Mouse (Mus musculus): ENCODE data around the gene Rps27l.

The Rps27l gene

GRCm38 (mm10) chr9:66917216-66917891 is 28.5 kb upstream of the Rps27l start:
- ChIA-PET CTCF (interaction anchor here in 1 of 4 experiments (0.6 kb wide), 1 partner anchor 129 kb away, joined by 6 read pairs; no protein-coding TSS in a partner anchor), POLR2A (interaction anchor here in 1 of 4 experiments (0.7 kb wide), 1 partner anchor 346 kb away, joined by 3 read pairs; no protein-coding TSS in a partner anchor)

- POLR2A ChIA-PET = interaction anchor here in 1 of 4 experiments (1.7 kb wide), 1 partner anchor 8 kb away, joined by 4 read pairs; no protein-coding TSS in a partner anchor
- CTCF ChIA-PET = interaction anchor here in 1 of 4 experiments (0.6 kb wide), 1 partner anchor 129 kb away, joined by 6 read pairs; no protein-coding TSS in a partner anchor
Observed at GRCm38 (mm10) chr9:66917892-66918255, 28.0 kb upstream of the Rps27l start.

GRCm38 (mm10) chr9:66918672-66919330 is 27.1 kb upstream of the Rps27l start:
- POLR2A ChIA-PET = interaction anchor here in 2 of 4 experiments (0.6 to 2.4 kb wide), 8 partner anchors 9 to 117 kb away, joined by 3 to 16 read pairs (median 4); partner anchors contain the start of genes Rps27l (in 2 of the 2) and Aph1c (in 1 of the 2)

GRCm38 (mm10) chr9:66919382-66919971 is 26.4 kb upstream of the Rps27l start, which contains the start of gene Rab8b:
Gene Rab8b (minus strand): TSS chr9:66919687.
- CTCF ChIA-PET = interaction anchor here in 3 of 4 experiments (0.6 to 1.6 kb wide), 9 partner anchors 19 to 1892 kb away, joined by 3 to 5 read pairs (median 3); no protein-coding TSS in a partner anchor
- POLR2A ChIA-PET = interaction anchor here in 3 of 4 experiments (0.6 to 2.4 kb wide), 17 partner anchors 10 to 407 kb away, joined by 3 to 16 read pairs (median 4); partner anchors contain the start of genes Rps27l (in 3 of the 3), Aph1c (in 1 of the 3), Fbxl22 (in 1 of the 3) and Lactb (in 1 of the 3)

More at GRCm38 (mm10) chr9:66918672-66919330, 27.1 kb upstream of the Rps27l start:
- CTCF ChIA-PET = interaction anchor here in 2 of 4 experiments (0.6 to 1.4 kb wide), 4 partner anchors 20 to 125 kb away, joined by 3 to 5 read pairs (median 4); no protein-coding TSS in a partner anchor

GRCm38 (mm10) chr9:66919981-66920380 is 25.9 kb upstream of the Rps27l start:
- CTCF ChIA-PET = interaction anchor here (0.6 to 1.6 kb wide), 12 partner anchors 19 to 1892 kb away, joined by 3 to 5 read pairs (median 4); no protein-coding TSS in a partner anchor
- POLR2A ChIA-PET = interaction anchor here in 3 of 4 experiments (0.6 to 2.4 kb wide), 16 partner anchors 10 to 1234 kb away, joined by 3 to 16 read pairs (median 4); partner anchors contain the start of genes Rps27l (in 3 of the 3), Aph1c (in 1 of the 3), Fbxl22 (in 1 of the 3) and Lactb (in 1 of the 3)

GRCm38 (mm10) chr9:66920488-66921279 is 25.2 kb upstream of the Rps27l start:
- CTCF ChIA-PET = interaction anchor here in 3 of 4 experiments (0.6 to 1.6 kb wide), 11 partner anchors 9 to 1238 kb away, joined by 3 to 5 read pairs (median 4); no protein-coding TSS in a partner anchor
- POLR2A ChIA-PET = interaction anchor here in 3 of 4 experiments (0.6 to 2.4 kb wide), 14 partner anchors 11 to 1235 kb away, joined by 3 to 16 read pairs (median 4); partner anchors contain the start of genes Rps27l (in 3 of the 3), Aph1c (in 1 of the 3), Fbxl22 (in 1 of the 3) and Lactb (in 1 of the 3)

GRCm38 (mm10) chr9:66922076-66922475 is 23.8 kb upstream of the Rps27l start:
- ChIA-PET POLR2A (no interaction called here), CTCF (no interaction called here)

- POLR2A ChIA-PET = no interaction called here
- CTCF ChIA-PET = interaction anchor here in 1 of 4 experiments (1.4 kb wide), 1 partner anchor 13 kb away, joined by 5 read pairs; no protein-coding TSS in a partner anchor
Observed at GRCm38 (mm10) chr9:66925853-66926252, 20.0 kb upstream of the Rps27l start.

- ChIA-PET POLR2A (interaction anchor here in 2 of 4 experiments (0.6 to 0.7 kb wide), 2 partner anchors 12 to 18 kb away, joined by 3 read pairs; partner anchors contain the start of gene Rps27l (in 1 of the 2)), CTCF (interaction anchor here in 3 of 4 experiments (0.5 to 2.6 kb wide), 3 partner anchors 11 to 34 kb away, joined by 3 to 12 read pairs (median 9); no protein-coding TSS in a partner anchor)
Observed at GRCm38 (mm10) chr9:66927696-66928402, 18.0 kb upstream of the Rps27l start.

GRCm38 (mm10) chr9:66930351-66930750 is 15.5 kb upstream of the Rps27l start:
- ChIA-PET POLR2A (no interaction called here), CTCF (interaction anchor here in 1 of 4 experiments (1.4 kb wide), 1 partner anchor 8 kb away, joined by 4 read pairs; no protein-coding TSS in a partner anchor)

GRCm38 (mm10) chr9:66933869-66934808 is 11.7 kb upstream of the Rps27l start:
- CTCF ChIA-PET = interaction anchor here in 2 of 4 experiments (0.5 to 0.6 kb wide), 3 partner anchors 11 to 659 kb away, joined by 3 to 7 read pairs (median 4); no protein-coding TSS in a partner anchor
- POLR2A ChIA-PET = interaction anchor here in 2 of 4 experiments (1.1 to 2.4 kb wide), 3 partner anchors 9 to 12 kb away, joined by 4 to 8 read pairs (median 4); partner anchors contain the start of gene Rps27l (in 2 of the 2)

- ChIA-PET POLR2A (interaction anchor here in 2 of 4 experiments (1.2 to 1.7 kb wide), 4 partner anchors 8 to 142 kb away, joined by 3 to 6 read pairs (median 6); partner anchors contain the start of genes Aph1b (in 1 of the 2) and Rps27l (in 1 of the 2)), CTCF (interaction anchor here in 2 of 4 experiments (0.8 to 2.0 kb wide), 5 partner anchors 10 to 291 kb away, joined by 3 to 12 read pairs (median 4); no protein-coding TSS in a partner anchor)
Observed at GRCm38 (mm10) chr9:66937507-66937906, 8.4 kb upstream of the Rps27l start.

GRCm38 (mm10) chr9:66938836-66939235 is 7.0 kb upstream of the Rps27l start:
- ChIA-PET POLR2A (interaction anchor here in 3 of 4 experiments (0.6 to 2.1 kb wide), 14 partner anchors 8 to 427 kb away, joined by 3 to 8 read pairs (median 4); partner anchors contain the start of genes Aph1b (in 1 of the 3), Fbxl22 (in 1 of the 3) and Rab8b (in 1 of the 3)), CTCF (interaction anchor here (0.5 to 2.0 kb wide), 61 partner anchors 9 to 1238 kb away, joined by 3 to 12 read pairs (median 3); partner anchors contain the start of genes Rab8b (in 3 of the 4), Aph1b (in 1 of the 4), Aph1c (in 1 of the 4) and Csnk1g1 (in 1 of the 4))

- POLR2A ChIA-PET = interaction anchor here in 3 of 4 experiments (0.6 to 2.8 kb wide), 16 partner anchors 10 to 793 kb away, joined by 3 to 17 read pairs (median 8); partner anchors contain the start of genes Lactb (in 2 of the 3), Rab8b (in 2 of the 3), Aph1b (in 1 of the 3) and Aph1c (in 1 of the 3)
- CTCF ChIA-PET = interaction anchor here in 2 of 4 experiments (0.6 to 1.4 kb wide), 2 partner anchors 11 to 299 kb away, joined by 3 read pairs; no protein-coding TSS in a partner anchor
Observed at GRCm38 (mm10) chr9:66945161-66945560, 725 bp upstream of the Rps27l start.

- POLR2A ChIA-PET = interaction anchor here in 2 of 4 experiments (1.0 to 2.4 kb wide), 4 partner anchors 9 to 436 kb away, joined by 3 to 9 read pairs (median 5); no protein-coding TSS in a partner anchor
- CTCF ChIA-PET = no interaction called here
Observed at GRCm38 (mm10) chr9:66948536-66948935, 2.6 kb downstream of the Rps27l start.

Measured in embryonic stem cell, embryonic (primary cell).